Comparison of ENCODE assay signal across 13 mouse cellular contexts in genomic region chr7:36157270-36157945, GRCm38 (mm10).
DNase-seq lines count a peak whose midpoint lies in the region; ATAC-seq and TF ChIP-seq lines count a peak whose summit lies in the region.
"Had no signal": no experiment of that assay in that cellular context is flagged by ENCODE, and none has a peak within 500 bp of the region (broad histone marks: within the 10 kb centered on the region; RNA-seq: fewer than 3 reads in every experiment).

No protein-coding gene starts in this region.

- no peaks in the 10 kb centered on the region for H3K36me3 ChIP-seq in heart, embryonic 12.5 days
- no peaks in the 10 kb centered on the region for H3K36me3 ChIP-seq in hindbrain, postnatal 0 days (ENCODE audit: insufficient read depth, low read length)
- H3K36me3 ChIP-seq in neural tube, embryonic 13.5 days = no peaks in the 10 kb centered on the region
- H3K36me3 ChIP-seq: limb, embryonic 13.5 days had no signal

- peak; percentile 79 for DNase-seq in heart, adult 11 months
- DNase-seq in Muller cell, postnatal 12 days (ENCODE audit: inconsistent ontology term) = peak; percentile 77
- DNase-seq in hindbrain, postnatal 0 days (ENCODE audit: low spot score) = peak; percentile 21
- no peak for DNase-seq in right cerebral cortex, postnatal 4 days
- DNase-seq in adrenal gland, adult 8-10 months = no peak
- DNase-seq: lung, adult 18-20 months; thymus, adult 2 months had no signal

- H3K27ac ChIP-seq in heart, embryonic 12.5 days (ENCODE audit: poor library complexity, severe bottlenecking) = no peak overlapping the region
- no peak overlapping the region for H3K27ac ChIP-seq in hindbrain, postnatal 0 days
- H3K27ac ChIP-seq in neural tube, embryonic 13.5 days (replicated peaks) = peak overlapping the region; percentile 59
- H3K27ac ChIP-seq: limb, embryonic 13.5 days had no signal

- no peak overlapping the region for H3K4me2 ChIP-seq in heart, embryonic 12.5 days
- H3K4me2 ChIP-seq in hindbrain, postnatal 0 days (ENCODE audit: low read depth, low read length) = no peak overlapping the region
- H3K4me2 ChIP-seq in neural tube, embryonic 13.5 days = peak overlapping the region; percentile 17; the same call in 1 of the 2 replicates
- H3K4me2 ChIP-seq: heart, embryonic 11.5 days; limb, embryonic 13.5 days had no signal

- H3K4me3 ChIP-seq in heart, embryonic 12.5 days = no peak overlapping the region
- H3K4me3 ChIP-seq in hindbrain, postnatal 0 days (ENCODE audit: low read length) = no peak overlapping the region
- H3K4me3 ChIP-seq in neural tube, embryonic 13.5 days = no peak overlapping the region
- H3K4me3 ChIP-seq: limb, embryonic 13.5 days had no signal

- H3K9me3 ChIP-seq in heart, embryonic 12.5 days (replicated peaks) = no peaks in the 10 kb centered on the region
- H3K9me3 ChIP-seq in hindbrain, postnatal 0 days (ENCODE audit: low read length) = no peaks in the 10 kb centered on the region
- H3K9me3 ChIP-seq in neural tube, embryonic 13.5 days = no peaks in the 10 kb centered on the region
- H3K9me3 ChIP-seq: limb, embryonic 13.5 days had no signal

- no peak overlapping the region for H3K9ac ChIP-seq in heart, embryonic 12.5 days
- no peak overlapping the region for H3K9ac ChIP-seq in hindbrain, postnatal 0 days (replicated peaks; ENCODE audit: low read length)
- no peak overlapping the region for H3K9ac ChIP-seq in neural tube, embryonic 13.5 days
- H3K9ac ChIP-seq: limb, embryonic 13.5 days had no signal

- H3K4me1 ChIP-seq in heart, embryonic 12.5 days (replicated peaks) = no peaks in the 10 kb centered on the region
- H3K4me1 ChIP-seq in hindbrain, postnatal 0 days (ENCODE audit: insufficient read depth, low read length) = no peaks in the 10 kb centered on the region
- peaks cover 26% of the 10 kb centered on the region for H3K4me1 ChIP-seq in neural tube, embryonic 13.5 days (replicated peaks)

- no peak for ATAC-seq in heart, embryonic 12.5 days (ENCODE audit: insufficient number of reproducible peaks, low FRiP score)
- no peak for ATAC-seq in hindbrain, postnatal 0 days
- ATAC-seq in neural tube, embryonic 13.5 days (ENCODE audit: low read depth) = peak; percentile 36; the same call in 1 of the 2 replicates
- ATAC-seq in erythroblast, adult 5-6 weeks (replicated peaks; ENCODE audit: low FRiP score, poor library complexity, severe bottlenecking) = no peak
- ATAC-seq: activated CD4-positive, CD25-positive, alpha-beta regulatory T cell, adult 4 months had no signal

- no peaks in the 10 kb centered on the region for H3K27me3 ChIP-seq in heart, embryonic 12.5 days (replicated peaks)
- H3K27me3 ChIP-seq in hindbrain, postnatal 0 days (ENCODE audit: insufficient read depth, low read length) = no peaks in the 10 kb centered on the region
- H3K27me3 ChIP-seq in neural tube, embryonic 13.5 days = no peaks in the 10 kb centered on the region

- TF ChIP-seq CTCF in hindbrain, postnatal 0 days (IDR thresholded peaks at IDR 0.05; ENCODE audit: low read depth) = peak; percentile 31; the same call in 1 of the 2 replicates

- WGBS in heart, embryonic 12.5 days = 73% methylated on average over 22 of the region's 22 CpGs
- 32% methylated on average over 22 of the region's 22 CpGs for WGBS in hindbrain, postnatal 0 days
- 35% methylated on average over 22 of the region's 22 CpGs for WGBS in neural tube, embryonic 13.5 days

Comparison
In these comparisons a context has a peak if more than half of its experiments do, and no peak if none do; other contexts are left out.
1. DNase-seq: peak in heart, adult 11 months (single experiment), Muller cell, postnatal 12 days (single experiment) and hindbrain, postnatal 0 days (single experiment); none in right cerebral cortex, postnatal 4 days (single experiment) and adrenal gland, adult 8-10 months (single experiment).